Mouse (Mus musculus) heart, adult 2 months (tissue): ENCODE data around the gene Krtcap2.

Experiments
- CTCF ChIP-seq: fragments of 200-600 bp; IDR thresholded peaks from 2 replicates; pipeline ENCODE4 v1.8.1; 2022; ENCODE audit warnings: antibody characterized with exemption, mild to moderate bottlenecking, moderate library complexity
- POLR2A ChIP-seq: fragments of 200-500 bp; IDR thresholded peaks from 2 replicates; pipeline ENCODE4 v1.6.1; 2011; ENCODE audit warnings: mild to moderate bottlenecking, low read depth, low read length, control low read depth; ENCODE audit not compliant: insufficient read depth

DNA sequence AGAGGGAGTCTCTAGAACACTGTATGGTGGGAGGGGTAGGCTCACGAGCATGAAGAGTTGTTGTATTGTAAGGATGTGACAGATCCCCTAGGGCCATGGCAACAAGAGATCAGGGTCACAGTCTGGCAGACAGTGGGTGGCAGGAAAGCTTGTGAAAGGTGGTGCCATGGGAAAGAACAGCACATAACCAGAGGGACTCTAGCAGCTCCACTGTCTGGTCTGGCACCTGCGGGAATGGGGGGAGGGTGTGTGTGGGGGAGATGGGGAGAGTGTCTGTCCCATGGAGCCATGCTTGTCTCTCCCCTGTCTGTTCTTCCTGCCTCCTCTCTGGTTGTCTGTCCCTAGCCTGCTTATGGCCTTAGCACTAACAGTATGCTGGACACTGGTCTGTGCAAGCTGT, 39.8 kb downstream of the Krtcap2 start:
- TF ChIP-seq CTCF (no peak), POLR2A (no peak)
